Mouse (Mus musculus) spleen, postnatal 4 days (tissue): ENCODE results near the gene Fchsd2.

Experiments used
- DNase-seq, 2 experiments: peaks; one replicate each; pipeline ENCODE4 v3.0.0; 2022; ENCODE audit warnings: low spot score in 2 of 2

Gene Fchsd2

DNA sequence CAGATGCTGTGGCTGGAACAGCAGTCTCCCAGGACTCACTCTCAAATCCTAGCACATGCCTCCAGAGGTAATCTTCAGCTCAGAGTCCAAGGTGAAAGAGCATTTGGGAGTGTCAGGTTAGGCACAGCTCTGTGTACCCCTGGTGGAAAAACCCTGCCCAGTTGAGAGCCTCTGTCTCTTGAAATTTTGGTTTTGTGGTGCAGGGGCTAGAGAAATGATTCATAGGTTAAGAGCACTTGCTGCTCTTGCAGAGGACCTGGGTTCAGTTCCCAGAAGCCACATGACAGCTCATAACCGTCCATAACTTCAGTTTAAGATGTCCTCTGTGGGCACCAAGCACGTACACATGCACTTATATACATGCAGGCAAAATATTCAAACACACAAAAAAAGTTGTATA lies 195.2 kb downstream of the Fchsd2 start:
- peak in 1 of 2 experiments; percentile 41 for DNase-seq

DNA sequence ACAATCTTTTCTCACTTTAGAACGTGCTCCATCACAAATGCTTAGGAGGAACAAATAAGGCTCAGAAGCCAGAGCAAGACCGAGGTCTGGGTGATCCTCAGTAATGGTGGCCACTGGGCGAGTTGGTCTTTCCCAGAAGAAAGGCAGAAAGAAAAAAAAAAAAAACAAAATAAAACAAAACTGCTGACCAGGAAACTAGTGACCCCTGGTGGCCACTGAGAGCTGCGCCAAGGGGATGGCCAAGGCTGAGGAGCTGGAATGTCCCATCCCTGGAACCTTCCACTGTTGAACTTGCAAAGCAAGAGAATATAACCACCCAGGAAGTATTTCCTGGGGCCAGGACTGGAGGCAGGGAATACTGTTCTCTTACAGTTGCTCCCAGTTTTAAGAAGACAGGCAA lies 195.8 kb downstream of the Fchsd2 start:
- peak in 1 of 2 experiments; percentile 34 for DNase-seq

DNA sequence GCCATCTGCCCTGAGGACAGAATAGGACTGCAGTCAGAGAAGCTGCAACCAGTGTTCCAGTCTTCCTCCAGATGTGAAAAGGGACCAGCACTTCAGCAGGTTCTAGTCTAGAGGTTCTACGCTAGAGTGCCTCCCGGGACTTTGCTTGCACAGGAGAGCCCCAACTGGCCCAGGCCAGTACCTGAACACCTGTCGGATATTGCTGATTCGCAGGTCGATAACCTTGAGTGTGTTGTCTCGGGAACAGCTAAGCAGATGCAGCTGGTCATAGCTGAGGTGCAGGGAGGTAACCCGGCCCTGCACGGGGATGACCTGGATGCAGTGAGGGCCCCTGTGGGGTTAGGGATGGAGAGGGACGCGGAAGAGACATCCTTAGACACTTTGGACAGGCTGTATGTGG lies 197.7 kb downstream of the Fchsd2 start:
- no peak for DNase-seq

DNA sequence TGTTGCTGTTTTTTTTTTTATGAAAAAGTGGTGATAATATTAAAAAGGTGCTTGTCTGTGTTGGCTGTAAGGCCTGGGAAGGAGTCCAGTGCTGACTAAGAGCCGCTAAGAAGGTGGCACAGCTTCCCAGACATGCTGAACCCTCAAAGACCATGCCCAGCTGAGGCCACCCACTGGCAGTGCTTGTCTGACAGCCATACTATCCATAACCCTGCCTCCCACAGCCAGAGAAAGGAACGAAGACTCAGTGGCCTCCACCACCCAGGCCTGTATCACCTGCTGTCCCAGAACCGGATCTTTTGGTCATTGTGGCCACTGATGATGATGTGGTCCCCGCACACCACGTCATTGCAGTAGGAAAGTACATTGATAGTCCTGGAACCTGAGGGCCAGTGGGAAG lies 198.5 kb downstream of the Fchsd2 start:
- no peak for DNase-seq

DNA sequence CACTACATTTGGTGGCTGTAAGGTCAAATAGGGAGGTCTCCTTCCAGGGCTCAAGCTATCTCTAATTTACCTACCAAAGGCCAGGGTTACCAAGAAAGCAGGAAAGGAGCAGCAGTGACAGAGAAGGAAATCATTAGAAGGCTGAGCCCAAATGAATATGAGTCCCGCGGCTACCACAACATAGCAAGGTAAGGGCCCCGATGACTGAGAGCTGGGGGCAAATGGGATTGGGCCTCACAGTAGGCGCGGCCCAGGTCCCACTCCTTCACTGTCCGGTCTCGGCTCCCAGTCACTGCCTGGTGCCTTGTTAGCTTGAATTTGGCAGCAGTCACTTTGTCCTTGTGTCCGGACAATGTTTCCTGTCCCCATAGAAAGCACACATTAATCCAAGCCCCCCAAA lies 199.0 kb downstream of the Fchsd2 start:
- DNase-seq, result no peak

DNA sequence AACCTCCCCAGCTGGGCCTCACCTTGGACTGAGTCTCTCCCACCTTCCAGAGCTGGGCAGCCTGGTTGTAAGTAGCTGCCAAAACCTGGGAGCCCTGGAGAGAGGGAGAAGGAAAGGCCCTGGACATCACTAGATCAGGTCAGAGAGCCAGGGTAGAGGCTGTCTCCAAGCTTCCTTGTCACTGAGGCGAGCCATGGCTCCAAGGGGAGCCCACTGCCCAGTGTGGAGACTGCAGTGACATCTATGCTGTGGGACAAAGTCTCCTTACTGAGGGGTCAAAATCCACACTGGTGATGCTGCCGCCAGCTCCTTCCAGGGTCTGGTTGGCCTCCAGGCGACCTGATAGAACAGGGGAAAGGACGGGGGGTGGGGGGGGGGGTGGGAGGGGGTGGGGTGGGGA lies 199.4 kb downstream of the Fchsd2 start:
- DNase-seq, result no peak

DNA sequence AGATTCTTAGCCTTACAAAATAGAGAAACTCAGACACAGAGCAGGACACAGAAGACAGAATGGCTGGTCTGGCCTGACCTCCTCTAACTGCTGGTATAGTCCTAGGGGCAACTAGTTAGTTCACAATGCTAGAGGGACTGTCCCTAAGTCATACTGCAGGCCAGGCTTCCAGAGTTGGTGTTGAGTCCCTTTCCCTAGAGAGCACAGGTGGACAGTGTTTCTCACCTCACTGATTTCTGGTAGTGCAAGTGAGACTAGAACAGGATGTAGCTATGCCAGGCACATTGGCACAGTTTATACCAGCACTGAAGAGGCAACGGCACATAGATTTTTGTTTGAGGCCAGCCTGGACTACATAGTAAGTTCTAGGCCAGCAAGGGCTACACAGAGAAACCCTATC lies 200.0 kb downstream of the Fchsd2 start:
- DNase-seq, result no peak

DNA sequence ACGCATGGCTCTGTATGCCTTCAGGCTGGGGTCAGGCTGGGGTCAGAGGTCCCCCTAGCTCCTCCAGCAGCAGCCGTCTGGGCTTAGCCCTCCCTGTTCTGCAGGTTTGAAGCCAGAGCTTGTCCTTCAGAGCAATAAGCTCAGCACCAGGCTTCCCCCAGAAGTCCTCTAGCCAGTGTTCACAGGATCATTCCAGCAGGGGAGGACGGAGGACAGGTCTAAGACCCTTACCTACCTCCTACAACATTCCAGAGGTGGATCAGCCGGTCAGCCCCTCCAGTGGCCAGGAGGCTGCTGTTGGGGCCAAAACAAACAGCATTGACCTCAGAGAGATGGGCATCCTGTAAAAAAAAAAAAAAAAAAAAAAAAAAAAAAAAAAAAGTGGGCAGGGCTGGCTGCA lies 200.5 kb downstream of the Fchsd2 start:
- no peak for DNase-seq

DNA sequence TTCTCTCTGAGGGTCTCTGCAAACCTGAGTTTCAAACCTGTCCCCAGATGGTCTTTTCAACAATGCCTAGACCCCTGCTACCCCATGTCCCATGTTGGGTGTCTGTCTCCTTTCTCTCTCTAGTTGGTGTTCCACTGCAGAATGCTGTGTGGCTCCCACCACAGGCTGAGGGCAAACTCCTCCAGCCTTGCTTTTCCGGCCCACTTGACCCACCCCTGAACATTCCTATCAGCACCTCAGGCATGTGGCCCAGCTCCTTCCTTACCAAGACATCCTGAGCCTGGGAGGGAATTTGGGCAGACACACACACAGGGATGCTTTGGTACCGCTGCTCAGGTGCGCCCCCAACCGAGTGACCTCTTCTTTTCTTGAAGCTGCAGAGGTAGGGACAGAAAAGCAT lies 200.9 kb downstream of the Fchsd2 start:
- DNase-seq, result no peak

DNA sequence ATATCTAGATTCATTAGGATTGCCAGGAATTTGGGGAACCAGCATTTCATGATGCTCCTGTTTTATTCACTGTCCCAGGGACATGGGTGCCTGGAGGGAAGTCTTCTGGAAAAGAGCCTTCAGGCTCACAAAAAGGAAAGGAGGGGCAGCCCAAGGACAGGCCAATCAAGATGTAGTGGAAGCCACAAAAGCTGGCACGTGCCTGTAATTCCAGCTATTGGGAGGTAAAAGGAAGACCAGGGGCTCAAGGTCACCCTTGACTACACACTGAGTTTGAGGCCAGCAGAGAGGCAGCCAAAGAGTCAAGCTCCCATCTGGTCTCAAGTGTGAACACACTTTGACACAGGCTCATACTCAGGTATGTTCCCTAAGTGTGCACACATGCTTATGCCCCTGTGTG lies 202.8 kb downstream of the Fchsd2 start:
- DNase-seq, result no peak

DNA sequence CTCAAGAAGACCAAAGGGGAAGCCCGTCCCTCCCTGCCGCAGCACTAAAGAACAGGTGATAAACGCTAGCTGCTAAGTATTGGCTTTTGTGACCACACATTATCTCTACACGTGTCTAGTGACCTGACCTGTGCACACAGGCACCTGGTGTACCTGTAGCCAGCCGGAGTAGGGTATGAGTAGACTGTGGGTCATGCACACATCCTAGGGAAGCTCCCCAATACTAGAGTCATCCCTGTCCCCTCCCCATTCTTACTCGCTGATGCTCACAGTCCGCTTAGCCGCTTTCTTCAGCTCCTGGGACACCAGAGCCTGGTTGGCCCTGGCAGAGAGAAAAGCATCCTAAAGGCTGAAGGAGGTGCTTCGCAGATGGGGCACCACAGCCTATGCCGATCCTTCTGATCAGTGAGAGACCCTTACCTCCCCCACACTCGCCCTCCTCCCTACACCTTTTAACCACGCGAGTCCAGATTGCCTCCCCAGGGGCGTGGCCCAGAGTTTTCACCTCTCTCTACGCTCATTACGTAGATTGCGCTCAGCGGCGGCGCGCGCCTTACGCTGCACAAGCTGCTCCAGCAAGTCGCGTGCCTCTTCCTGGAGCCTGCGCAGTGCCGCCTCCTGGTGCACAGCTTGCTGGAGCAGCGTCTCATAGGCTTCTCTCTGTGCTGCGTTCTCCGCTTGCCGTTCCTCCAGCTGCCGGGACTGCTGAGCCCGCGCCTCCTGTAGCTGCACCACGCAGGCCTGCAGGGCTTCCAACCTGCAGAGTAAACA lies 203.8 kb downstream of the Fchsd2 start:
- DNase-seq, result peak in 1 of 2 experiments; percentile 48

DNA sequence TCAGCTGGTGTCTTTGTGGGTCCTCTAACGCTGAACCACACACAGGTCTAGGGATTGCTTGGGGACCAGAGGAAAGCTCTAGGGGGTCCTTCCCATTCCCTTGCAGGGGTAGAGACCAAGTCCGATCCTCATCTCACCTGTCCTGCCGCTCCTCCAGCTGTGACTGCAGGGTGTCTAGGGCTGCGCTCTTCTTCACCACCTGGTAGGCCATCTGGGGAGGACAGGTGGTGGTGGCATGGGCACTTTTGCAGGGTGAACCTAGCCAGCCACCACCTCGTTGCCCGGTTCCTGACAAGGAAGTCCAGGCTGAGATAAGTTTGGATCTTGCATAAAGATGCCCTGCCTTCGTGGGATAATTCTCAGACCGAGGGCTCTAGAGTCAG lies 204.4 kb downstream of the Fchsd2 start:
- DNase-seq, result no peak

DNA sequence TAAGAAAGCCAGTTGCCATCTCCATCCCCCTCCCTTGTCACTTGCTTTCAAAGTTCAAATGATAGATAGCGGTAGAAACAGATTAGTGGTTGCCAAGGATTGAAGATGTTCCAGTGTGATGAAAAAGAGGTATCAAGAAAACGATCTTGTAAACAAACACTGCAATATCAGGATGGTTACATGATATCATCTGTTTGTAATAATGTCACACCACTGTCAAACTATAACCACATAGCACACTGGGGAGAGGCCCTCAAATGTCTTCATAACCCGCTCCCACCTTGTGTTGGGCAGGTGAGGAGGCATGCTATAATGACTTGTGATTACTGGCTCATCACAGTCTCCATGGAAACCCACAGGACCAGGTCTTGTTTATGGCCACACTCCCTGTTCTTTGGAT lies 205.7 kb downstream of the Fchsd2 start:
- DNase-seq, result no peak

DNA sequence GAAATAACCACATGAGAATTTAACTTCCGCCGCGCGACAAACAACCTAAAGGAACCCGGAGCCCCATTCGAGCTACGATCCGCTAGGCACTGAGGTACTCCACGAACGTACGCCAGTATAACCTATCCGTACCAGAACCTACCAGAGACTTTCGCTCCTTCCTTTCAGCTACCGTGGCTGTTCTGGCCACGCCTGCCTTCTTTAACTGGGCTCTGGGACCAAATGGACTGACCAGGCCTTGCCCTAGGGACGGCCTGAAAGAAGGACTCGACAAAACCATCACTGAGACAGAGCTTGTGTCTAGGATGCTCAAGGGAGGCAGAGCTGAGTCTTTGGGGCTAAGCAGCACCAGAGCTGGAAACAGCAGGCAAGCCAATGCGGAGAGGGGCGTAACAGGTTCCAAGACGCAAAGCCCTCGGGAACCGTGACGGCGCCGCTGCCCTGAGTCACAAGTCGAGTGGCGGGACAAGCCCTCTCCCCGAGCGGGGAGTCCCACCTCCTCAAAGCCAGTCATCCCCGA lies 208.8 kb downstream of the Fchsd2 start:
- DNase-seq, result peak in 1 of 2 experiments; percentile 37

DNA sequence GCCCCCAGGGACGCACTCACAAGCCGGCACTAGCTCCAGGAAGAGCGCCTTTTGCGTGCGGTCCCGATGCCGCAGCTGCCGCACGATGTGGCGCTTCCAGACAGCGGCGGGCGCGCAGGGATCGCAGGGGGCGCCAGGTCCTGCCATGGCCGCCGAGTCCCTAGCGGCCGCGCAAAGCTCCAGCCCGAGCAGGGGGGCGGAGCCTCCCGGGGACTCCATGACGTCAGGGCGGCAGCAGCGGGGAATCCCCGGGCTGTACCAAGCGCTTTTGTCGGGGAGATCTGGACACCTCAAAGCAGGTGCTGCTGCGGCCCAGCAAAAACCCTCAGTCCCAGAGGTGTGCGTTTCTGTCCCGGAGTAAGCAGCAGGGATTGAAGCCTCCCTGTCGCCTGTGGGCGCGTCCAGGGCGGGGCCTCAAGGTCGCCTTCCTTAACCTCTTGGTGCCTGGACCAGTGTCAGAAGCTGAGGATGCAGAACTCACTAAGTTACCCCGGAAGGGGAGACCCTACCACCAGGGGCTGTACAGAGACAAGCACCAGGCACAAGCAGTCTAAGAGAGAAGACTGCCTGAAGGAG lies 209.3 kb downstream of the Fchsd2 start, which contains the start of gene Atg16l2:
Gene Atg16l2 (minus strand): TSS at position 371 of the 576 bp plus-strand sequence.
- peak; percentile 90 to 94 for DNase-seq

DNA sequence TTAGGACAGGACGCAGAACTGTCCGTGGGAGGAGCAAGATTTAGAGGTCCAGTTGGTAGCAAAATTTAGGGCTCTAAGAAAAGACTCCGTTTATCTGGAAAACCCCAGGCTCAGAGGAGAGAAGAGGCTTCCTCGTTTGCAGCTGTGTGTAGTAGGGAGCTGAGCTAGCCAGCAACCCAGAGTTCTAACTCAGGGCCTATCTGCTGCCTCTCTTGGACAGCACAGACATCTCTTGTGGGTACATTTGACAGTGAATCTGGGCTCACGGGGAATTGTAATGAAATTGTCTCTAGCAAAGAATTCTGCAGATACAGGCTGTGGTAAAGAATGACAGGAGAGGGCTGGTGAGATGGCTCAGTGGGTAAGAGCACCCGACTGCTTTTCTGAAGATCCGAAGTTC lies 210.0 kb downstream of the Fchsd2 start:
- DNase-seq, result no peak

DNA sequence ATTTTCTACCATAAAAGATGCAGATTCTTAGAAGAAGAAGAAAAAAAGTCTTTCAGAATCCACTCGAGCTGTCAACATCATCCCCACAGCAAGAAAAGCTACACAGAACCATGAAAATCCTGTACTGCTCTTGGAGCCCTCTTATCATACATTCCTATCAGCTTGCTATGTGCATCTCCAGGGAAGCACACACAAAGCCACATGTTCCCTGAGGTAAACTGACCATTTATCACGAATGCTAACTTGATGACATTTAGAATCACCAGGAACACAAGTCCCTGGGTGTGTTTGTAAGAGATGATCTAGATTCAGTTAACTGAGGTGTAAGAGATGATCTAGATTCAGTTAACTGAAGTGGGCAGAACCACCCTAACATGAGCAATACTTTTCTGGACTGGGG lies 214.2 kb downstream of the Fchsd2 start:
- DNase-seq, result no peak

DNA sequence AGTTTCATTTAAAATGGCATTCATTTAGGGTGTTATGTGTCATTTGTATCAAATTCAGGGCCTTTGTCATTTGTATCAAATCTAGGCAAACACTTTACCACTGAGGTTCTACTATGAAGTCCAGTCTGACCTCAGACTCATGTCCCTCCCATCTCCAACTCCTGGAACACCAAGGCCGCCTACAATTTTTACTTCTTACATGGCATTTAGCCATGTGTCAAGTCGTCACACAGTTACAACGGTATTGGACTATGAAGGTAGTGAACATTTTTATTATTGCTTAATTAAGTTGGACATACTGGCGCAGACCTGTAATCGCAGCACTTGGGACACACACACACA lies 217.3 kb downstream of the Fchsd2 start:
- no peak for DNase-seq

DNA sequence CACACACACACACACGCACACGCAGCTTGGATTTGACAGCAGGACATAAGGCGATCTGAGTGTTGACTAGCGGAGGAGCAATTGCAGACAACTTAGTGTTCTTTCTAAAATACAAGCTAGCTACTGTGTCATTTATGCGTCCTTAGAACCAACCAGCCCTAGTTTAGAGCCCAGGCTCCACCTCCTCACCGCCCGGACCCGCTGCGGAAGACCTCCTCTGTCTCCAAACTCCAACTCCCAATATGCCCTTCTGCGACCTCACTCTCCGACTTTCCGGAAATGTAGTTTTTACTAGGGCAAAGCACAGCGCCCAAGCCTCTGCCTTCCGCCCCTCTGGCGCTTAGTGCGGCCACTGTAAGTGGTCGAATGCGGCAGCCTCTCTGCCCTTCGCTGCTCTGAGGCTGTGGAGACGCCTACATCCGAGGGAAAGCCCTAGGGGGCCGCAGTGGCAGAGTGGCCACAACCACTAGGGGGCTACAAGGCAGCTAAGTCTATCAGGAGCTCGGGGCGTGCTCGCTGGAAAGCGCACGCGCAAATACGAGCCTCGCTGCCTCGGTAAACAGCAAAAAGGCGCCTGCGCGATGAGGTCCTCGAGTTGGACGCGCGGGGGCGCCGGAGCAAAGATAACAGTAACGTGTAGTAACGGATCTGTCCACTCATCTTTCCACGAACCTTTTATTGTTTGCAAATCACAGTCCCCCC lies 217.8 kb downstream of the Fchsd2 start:
- DNase-seq, result peak; percentile 95 to 98

DNA sequence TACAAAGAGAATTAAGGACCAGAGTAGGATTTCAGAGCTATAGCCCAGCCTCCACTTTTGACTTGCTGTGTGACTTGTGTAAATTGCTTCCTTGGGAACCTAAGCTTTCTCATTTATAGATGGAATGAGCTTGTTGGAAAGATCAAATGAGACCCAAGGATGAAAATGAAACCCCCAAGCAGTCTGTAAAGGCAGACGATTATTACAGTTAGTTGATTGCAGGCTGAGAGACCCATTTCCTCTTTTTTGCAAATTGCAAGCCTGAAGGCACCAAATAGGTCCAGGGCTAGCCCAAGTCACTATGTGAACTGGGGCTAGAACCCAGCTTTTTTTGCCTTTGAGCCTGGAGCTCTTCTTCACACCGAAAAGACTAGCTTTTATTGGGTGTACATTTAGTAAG lies 218.4 kb downstream of the Fchsd2 start:
- no peak for DNase-seq

DNA sequence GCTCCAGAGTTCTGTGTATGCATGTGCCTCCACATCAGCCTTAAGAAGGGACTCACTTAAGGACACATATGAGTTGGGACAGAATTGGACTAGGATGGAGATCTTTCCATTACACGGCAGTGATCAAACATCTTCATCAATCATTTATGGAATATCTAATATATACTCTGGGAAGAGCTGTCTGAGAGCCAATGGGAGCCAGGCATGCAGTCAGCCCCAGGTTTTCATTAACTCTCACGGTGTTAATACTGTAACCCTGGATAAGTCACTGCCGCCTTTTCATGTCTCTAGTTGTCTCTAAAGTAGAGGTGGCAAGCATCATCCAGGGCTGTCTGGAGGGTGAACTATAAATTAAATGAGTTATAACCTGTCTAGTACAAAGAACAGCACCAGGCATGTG lies 220.4 kb downstream of the Fchsd2 start:
- no peak for DNase-seq

DNA sequence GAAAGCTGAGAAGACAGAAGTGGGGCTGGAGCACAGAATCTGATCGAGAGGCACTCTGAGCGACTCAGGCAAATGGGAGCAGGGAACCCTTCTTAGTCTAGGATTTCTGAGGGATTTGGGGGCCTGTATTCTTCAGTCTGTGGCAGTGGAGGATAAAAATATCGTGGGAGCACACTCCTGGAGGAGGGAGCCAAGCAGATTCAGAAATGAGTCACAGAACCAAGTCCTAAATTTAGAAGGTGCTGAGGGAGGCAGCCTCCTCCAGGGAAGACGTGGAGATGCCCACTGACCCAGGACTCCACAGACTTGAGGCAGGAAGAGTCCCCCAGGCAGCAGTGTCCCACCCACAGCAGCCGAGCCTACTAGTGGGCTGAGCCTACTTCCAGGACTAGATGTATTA lies 221.7 kb downstream of the Fchsd2 start:
- no peak for DNase-seq

DNA sequence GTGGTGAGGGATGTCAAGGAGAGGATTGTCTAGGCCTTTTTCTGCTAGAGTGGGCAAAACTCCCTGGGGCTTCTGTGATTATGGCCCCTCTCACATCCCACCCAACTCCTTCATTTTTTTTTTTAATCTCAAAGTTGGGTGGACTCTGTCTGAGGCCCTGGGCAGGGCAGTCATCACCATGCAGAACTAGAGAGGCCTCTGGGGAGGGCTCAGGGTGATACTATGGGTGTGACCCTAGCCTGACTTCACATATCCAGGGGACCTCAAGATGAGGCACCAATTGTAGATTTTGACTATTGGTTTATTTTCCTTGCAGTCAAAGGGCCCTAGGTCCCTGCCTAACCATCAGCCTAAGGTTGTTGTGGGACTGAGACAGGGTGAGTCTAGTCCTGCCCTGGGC lies 223.0 kb downstream of the Fchsd2 start:
- DNase-seq, result no peak
